Mouse (Mus musculus) CH12.LX (cell line): ENCODE data around the gene Necab3.

Experiments
- CTCF ChIP-seq, 2 experiments: IDR thresholded peaks in 1 of 2; conservative IDR thresholded peaks in 1 of 2; 2 replicates each; pipeline ENCODE4 v1.5.1; 2011 to 2012; ENCODE audit warnings: low read depth in 2 of 2, low read length in 2 of 2, improper control_type of control experiment in 1 of 2, inconsistent platforms in 1 of 2, mild to moderate bottlenecking in 1 of 2, moderate library complexity in 1 of 2
- EP300 ChIP-seq: IDR thresholded peaks from 2 replicates; pipeline ENCODE4 v1.6.1; 2011; ENCODE audit warnings: low read length, improper control_type of control experiment
- HCFC1 ChIP-seq: IDR thresholded peaks from 2 replicates; pipeline ENCODE4 v1.6.1; 2012; ENCODE audit warnings: low read depth, mild to moderate bottlenecking, inconsistent platforms, low read length, improper control_type of control experiment
- KAT2A ChIP-seq: IDR thresholded peaks from 2 replicates; pipeline ENCODE4 v1.6.1; 2012; ENCODE audit warnings: low read length, improper control_type of control experiment, inconsistent platforms; ENCODE audit not compliant: insufficient replicate concordance
- MAX ChIP-seq: IDR thresholded peaks from 2 replicates; pipeline ENCODE4 v1.6.1; 2011; ENCODE audit warnings: low read length, improper control_type of control experiment
- MAZ ChIP-seq: IDR thresholded peaks from 2 replicates; pipeline ENCODE4 v1.6.1; 2012; ENCODE audit warnings: low read depth, mild to moderate bottlenecking, inconsistent platforms, low read length, improper control_type of control experiment, moderate library complexity
- MYC ChIP-seq: IDR thresholded peaks from 2 replicates; pipeline ENCODE4 v1.6.1; 2011; ENCODE audit warnings: low read depth, mild to moderate bottlenecking, improper control_type of control experiment, low read length
- NRF1 ChIP-seq: IDR thresholded peaks from 2 replicates; pipeline ENCODE4 v1.6.1; 2014; ENCODE audit warnings: low read depth, mild to moderate bottlenecking, inconsistent platforms, low read length, improper control_type of control experiment, moderate library complexity
- POLR2A ChIP-seq: IDR thresholded peaks from 2 replicates; pipeline ENCODE4 v1.6.1; 2011; ENCODE audit warnings: low read depth, mild to moderate bottlenecking, improper control_type of control experiment, low read length
- TBP ChIP-seq: conservative IDR thresholded peaks from 2 replicates; pipeline ENCODE4 v1.6.1; 2011; ENCODE audit warnings: low read depth, low read length, improper control_type of control experiment

DNA sequence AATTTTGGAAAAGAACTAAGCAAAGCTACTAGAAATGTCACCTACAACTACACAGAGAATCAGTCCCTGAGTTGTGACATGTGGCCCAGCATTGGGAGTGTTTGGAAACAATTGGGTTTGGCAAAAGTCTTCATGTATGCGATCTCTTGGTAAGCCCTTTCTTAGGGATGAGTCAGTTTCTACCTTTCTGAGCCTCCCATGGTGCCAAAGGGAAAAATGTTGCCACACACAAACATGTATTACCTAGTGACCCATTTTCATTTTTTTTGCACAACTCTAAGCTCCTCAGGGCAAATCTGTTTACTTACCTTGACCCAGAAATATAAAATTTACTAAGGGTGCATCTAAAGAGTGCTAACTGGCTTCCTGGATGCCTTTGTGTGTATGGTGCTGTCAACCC is 48.3 kb upstream of the Necab3 start:
- TF ChIP-seq NRF1 (no peak), TBP (no peak), MAX (no peak), POLR2A (no peak), CTCF (conservative IDR thresholded peaks at IDR 0.05 in 1 of 2, IDR thresholded peaks at IDR 0.05 in 1 of 2; ENCODE audit: low read depth in 2 of 2, low read length in 2 of 2) (no peak), MAZ (no peak), HCFC1 (no peak), MYC (no peak), EP300 (no peak), KAT2A (no peak)
